Mouse (Mus musculus) testis, postnatal 10 days (tissue): Measurements from ENCODE around the gene Zfp683.

ENCODE experiments used
- DNase-seq: peaks from one replicate; pipeline ENCODE4 v3.0.0; 2021; ENCODE audit warnings: low spot score

Gene Zfp683

DNA sequence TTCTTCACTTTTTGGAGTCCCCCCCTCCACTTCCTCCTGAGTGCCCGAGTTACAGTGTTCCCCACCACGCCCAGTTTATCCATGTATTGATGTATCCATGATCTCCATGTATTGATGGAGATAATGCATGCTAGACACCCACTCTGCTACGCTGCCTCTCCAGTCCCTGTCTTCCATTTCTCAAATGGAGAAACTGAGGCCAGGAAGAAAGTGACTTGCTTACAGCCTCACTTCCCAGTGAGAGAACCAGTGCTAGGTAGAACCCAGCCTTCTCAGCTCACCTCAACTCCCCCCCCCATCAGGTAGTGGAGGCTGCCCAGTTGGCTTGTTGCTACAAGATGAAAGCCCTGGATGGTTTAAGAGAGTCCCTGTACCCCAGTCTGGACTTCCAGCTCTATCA lies at the start of gene Zfp683:
Zfp683 (plus strand) TSS at position 301 of the 400 bp plus-strand sequence.
- no peak for DNase-seq

DNA sequence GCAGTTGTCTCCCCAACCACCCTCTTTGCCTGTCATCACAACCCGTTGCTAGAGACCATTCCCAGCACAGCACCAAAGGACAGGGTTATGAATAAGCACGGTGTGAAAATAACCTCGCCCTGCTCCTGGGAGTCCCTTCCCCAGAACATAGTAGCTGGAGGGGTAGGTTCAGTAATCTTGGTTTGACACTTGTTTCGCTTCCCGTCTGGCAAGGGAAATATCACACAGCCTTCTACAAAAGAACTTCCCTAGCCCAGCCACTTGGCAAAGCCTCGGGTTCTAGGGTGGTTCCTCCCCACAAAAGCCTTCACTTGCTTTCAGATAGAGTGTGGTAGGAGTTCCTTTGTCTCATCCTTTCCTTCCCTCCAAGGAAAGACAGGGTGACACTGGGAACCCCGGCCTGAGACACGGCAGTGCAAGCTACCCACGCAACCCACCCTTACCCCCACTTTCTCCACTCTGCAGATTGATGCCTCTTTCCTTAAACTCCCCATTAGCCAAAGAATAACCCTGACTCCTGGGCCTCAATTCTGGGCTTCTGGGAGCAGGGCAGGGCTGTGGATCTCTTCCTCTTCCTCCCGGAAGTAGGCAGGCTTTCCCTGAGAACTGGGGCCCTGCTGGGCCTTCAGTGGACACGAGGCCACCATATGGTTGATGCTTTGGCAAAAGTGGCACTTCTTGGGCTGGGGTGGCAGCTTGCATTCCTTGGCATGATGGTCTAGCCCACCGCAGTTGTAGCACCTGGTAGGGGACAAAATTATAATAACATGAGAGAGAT lies 47.9 kb upstream of the Zfp683 start:
- no peak for DNase-seq

DNA sequence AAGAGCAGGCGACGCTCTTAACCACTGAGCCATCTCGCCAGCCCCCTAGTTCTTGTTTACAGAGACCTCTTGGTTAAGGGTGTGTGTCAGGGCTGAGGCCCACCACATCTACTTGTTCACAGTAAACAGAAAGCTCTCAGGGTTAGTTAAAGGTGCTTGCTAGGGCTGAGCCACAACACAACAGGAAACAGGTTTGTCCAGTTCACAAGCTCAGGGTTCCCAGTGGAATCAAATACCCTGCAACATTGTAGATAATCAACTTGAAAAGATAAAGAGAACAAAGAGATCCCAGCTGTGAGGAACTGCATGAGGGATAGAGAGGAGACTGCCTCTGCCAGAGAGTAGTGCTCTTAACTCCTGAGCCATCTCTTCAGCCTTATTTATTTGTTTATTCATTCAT lies 46.8 kb upstream of the Zfp683 start:
- DNase-seq = no peak

DNA sequence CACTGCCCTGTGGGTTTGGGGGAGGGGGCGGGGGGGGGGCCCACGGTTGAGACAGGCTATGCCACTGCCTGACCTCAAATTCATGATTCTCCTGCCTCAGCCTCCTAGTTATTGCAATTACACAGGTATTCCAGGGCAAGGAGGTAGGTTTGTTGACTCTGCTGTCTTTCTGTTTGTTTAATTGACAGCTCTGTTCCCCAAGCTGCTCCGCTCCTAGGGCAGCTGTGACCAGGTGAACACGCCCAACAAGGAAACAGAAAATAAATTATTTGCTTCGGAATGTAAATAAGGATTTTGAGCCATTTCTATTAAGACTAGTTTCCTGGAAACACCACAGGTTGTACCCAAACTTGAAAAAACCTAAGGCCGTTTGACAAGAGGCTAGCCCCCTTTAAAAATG lies 43.9 kb upstream of the Zfp683 start:
- no peak for DNase-seq

- no peak for DNase-seq
Measured at GRCm38 (mm10) chr4:134011450-134012414, 41.9 kb upstream of the Zfp683 start.

DNA sequence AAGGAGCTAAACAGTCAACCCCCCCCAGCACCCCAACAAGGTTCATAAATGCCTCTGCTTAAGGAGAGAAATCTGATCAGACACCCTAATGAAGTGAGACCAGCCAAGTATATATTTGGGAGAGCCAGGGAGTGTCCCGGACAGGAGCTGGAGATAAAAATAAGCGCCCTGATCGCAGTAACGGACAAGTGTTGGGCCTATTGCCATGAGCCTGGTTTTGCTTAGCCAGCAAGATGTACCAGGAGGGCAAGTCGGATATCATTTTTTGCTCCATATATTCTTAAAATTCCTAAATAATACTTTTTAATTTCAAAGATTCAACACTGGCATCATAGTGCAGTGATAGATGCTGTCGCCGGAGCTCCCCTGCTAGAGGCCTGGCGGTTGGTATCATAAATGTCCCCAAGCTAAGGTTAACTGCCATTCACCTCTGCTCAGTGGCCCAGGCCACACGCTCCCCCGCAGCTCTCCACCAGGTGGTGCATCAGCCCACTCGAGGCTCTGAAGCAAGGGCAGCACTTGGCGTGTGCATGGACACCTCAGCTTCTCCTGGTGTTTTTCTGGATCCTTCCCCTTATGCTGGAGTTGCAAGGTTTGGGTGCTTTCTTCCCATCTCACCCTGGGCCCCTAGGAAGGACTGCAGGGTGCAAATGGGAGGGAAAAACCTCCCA lies 40.6 kb upstream of the Zfp683 start:
- DNase-seq = no peak

GRCm38 (mm10) chr4:134016208-134016607 lies 37.4 kb upstream of the Zfp683 start:
- no peak for DNase-seq

GRCm38 (mm10) chr4:134016767-134017166 lies 36.9 kb upstream of the Zfp683 start:
- no peak for DNase-seq

DNA sequence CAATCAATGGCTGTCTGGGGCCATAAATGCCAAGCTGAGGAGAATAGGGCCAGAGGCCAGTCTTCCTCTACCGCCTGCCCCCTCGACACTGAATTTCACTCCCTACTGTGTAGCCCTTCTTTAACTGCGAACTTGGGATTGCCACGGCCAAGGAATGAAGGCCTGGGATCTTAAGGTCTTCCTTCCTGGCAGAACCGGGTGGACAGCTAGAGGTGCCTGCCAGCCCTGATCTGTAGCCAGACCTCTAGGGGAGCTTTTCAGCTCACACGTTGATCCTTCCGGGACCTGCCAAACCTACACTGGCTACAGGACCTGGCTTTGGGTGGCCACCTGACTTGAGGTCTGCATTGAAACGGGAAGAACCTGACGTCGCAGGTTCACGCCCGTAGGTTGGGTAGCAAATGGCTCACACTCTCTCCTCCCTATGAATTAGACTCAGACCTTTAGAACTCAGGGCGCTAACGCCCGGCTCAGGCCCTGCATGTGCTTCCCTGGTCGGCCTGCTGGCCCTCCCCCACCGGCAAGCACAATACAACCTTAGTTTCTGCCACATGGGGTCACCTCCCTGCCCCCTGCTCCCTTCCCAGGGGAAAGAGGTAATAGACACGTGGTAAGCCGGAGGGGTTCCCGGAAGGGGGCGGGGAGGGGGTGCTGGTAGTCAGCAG lies 36.3 kb upstream of the Zfp683 start:
- DNase-seq = no peak

- DNase-seq = no peak
Measured at GRCm38 (mm10) chr4:134018038-134018778, 35.4 kb upstream of the Zfp683 start.

DNA sequence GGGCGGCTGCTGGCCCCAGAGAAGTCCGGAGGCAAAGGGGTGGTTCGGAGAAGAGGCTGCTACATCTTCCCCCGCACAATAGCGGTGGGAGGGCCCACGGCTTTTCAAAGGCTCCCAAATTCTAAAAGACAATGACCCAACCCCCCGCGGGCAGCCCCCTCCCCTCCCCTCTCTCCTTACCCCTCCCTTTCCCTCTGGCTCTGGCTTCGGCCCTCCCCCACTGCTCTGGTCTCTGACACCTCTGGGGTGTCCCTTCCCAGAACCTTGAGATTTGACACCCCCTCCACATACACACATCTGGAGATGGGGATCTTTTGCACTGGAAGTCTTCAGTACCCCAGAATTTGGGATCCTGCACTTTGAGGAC lies 34.9 kb upstream of the Zfp683 start, which contains the start of gene Lin28a:
Lin28a (minus strand) TSS at position 63 of the 367 bp plus-strand sequence.
- DNase-seq = no peak

- DNase-seq = no peak
Measured at GRCm38 (mm10) chr4:134019210-134019609, 34.4 kb upstream of the Zfp683 start.

DNA sequence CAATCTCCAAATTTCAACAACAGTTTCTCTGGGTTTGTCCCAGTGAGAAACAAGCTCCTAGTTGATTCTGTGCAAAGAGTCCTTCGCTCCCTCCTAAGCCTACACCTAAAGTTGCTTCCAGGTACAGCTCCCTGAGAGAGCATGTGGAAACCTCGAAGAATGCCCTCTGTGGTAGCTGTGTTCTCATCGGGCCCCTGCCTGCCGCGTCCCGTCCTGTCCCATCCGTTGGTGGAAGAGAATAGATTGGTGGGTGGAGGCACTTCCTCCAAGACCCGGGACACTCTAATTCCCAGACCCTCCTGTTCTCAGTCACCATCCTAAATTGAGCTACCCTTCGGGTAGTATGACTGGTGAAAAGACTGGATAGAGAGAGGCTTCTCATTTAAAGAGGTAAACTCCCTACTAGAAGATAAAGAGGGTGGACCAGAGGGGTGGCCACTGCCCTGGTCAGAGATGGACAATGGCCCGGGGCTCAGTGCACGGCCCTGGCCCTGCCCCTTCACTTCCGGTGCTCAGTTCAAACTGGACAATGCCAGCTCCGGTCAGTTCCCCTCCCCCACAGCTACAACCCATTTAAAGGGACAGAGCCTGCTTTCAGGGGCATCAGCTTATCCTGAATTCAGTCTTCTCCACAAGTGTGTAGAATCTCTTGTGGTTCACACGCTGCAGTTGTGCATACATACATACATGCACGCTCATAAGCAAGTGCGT lies 33.8 kb upstream of the Zfp683 start:
- no peak for DNase-seq

GRCm38 (mm10) chr4:134020621-134021020 lies 33.0 kb upstream of the Zfp683 start:
- DNase-seq = peak; percentile 85

GRCm38 (mm10) chr4:134025802-134026201 lies 27.8 kb upstream of the Zfp683 start:
- DNase-seq = no peak

DNA sequence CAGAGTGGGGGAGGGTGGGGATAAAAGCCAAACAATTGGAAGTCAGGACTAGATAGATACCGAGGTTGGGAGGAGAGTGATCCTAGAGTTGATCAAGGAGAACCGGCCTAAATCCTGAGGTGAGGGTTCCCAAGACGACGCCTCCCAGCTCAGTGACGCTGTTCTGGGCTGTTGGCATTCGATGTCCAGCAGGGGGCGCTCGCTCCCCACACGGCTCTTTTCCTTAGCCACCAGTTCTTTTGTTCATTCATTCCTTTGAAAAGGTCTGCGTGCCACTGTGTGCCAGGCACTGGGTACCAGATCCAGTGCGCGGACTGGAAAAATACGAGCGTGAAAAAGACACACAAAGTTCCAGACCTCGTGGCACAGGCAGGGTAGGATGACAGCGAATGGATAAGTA lies 17.7 kb upstream of the Zfp683 start:
- peak; percentile 92 for DNase-seq

DNA sequence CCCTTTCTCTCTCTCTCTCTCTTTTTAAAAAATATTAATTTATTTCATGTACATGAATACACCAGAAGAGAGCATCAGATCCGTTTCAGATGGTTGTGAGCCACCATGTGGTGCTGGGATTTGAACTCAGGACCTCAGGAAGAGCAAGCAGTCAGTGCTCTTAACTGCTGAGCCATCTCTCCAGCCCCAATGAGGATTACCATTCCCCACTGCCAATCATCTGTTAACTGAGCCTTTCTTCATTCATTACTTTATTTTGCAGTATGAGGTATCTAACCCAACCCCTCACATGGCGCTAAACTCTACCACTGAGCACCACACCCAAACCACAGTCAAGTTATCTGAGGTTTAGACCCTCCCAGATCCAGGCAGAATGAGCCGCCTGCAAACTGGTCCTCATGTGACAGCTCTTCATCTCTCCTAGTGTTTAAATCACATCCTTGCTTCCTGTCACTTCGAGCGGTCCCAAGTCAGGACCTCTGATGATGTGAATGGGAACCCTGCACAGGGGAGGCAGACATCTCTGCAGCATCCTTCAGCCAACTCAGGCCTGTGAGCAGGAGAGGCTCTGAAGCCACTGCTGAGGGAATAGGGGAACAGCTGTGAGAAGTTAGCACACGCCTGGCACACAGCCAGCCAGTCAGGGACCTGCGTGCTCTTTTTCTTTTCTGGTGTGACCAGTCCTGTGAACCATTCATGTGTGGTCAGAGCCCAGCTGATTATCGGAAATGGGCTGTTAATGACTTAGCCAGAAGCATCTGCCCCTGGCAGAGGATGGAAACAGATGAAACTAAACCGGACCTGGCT lies 12.1 kb upstream of the Zfp683 start:
- no peak for DNase-seq

GRCm38 (mm10) chr4:134043041-134043440 lies 10.6 kb upstream of the Zfp683 start:
- DNase-seq = no peak

DNA sequence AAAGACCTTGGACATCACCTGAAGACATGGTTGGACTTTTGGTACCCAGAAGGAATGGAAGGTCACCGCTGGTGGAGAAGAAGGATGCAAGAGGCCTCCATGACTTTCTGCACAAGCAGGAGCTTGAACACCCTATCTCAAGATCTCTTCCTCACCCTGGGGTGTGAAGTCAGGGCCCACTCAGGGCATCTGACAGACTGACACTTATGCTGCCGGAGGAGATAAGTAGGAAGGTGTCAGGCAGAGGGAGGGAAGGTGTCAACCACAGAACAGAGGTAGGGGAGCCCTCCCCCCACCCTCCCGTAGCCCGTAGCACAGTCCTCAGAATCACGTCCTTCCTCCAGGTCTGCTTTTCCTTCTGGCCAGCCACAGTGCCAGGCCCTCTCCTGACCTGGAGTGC lies 6.0 kb upstream of the Zfp683 start:
- no peak for DNase-seq

- no peak for DNase-seq
Measured at GRCm38 (mm10) chr4:134051912-134052311, 1.7 kb upstream of the Zfp683 start.
